Mouse (Mus musculus) E14TG2a.4 (cell line): ENCODE results near the gene Vsig10l.

ENCODE experiments used
- H3K27me3 ChIP-seq: 2 replicates; pipeline ENCODE4 v1.6.1; 2014; ENCODE audit warnings: low read length, control low read depth; ENCODE audit not compliant: insufficient read depth
- H3K36me3 ChIP-seq: 2 replicates; pipeline ENCODE4 v1.6.1; 2014; ENCODE audit warnings: low read length, control low read depth; ENCODE audit not compliant: insufficient read depth
- H3K4me1 ChIP-seq: replicated peaks from 2 replicates; pipeline ENCODE4 v1.6.1; 2014; ENCODE audit warnings: low read depth, low read length, control low read depth
- H3K4me3 ChIP-seq: replicated peaks from 2 replicates; pipeline ENCODE4 v1.5.1; 2014; ENCODE audit warnings: mild to moderate bottlenecking, low read length
- H3K9me3 ChIP-seq: 2 replicates; pipeline ENCODE4 v1.6.1; 2014; ENCODE audit warnings: low read length, control low read depth
- CTCF ChIP-seq: conservative IDR thresholded peaks from 2 replicates; pipeline ENCODE4 v1.5.1; 2014; ENCODE audit warnings: low read length
- NANOG ChIP-seq: IDR thresholded peaks from 2 replicates; pipeline ENCODE4 v1.6.1; 2014; ENCODE audit warnings: borderline replicate concordance, low read length, mixed read lengths
- POU5F1 ChIP-seq: IDR thresholded peaks from 2 replicates; pipeline ENCODE4 v1.6.1; 2014; ENCODE audit warnings: low read length, borderline replicate concordance

Gene Vsig10l

DNA sequence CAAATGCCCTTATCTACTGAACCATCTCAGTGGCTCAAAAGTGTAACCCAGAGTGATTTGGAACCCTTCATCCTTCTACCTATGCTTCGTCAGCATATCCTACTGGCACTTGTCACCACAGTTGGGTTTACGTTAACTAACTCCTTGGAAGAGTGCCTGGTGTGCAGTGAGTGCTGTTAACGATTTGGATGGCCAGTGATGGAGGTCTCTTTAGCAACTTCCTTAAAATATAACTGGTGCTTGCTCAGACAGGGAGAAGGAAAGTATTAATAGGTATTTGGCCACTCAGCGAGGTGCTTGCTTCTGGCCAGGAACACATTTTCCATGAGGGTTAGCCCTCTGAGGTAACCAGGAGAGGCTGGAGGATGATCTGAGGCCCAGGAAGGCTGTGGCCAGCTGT, 15.2 kb upstream of the Vsig10l start:
- TF ChIP-seq NANOG: no peak
- TF ChIP-seq POU5F1: no peak
- TF ChIP-seq CTCF: no peak
- H3K36me3 ChIP-seq: peaks cover 37% of the 10 kb centered on the region
- H3K4me3 ChIP-seq: no peak overlapping the region
- no peaks in the 10 kb centered on the region for H3K27me3 ChIP-seq
- H3K9me3 ChIP-seq: no peaks in the 10 kb centered on the region
- peaks cover 82% of the 10 kb centered on the region for H3K4me1 ChIP-seq

DNA sequence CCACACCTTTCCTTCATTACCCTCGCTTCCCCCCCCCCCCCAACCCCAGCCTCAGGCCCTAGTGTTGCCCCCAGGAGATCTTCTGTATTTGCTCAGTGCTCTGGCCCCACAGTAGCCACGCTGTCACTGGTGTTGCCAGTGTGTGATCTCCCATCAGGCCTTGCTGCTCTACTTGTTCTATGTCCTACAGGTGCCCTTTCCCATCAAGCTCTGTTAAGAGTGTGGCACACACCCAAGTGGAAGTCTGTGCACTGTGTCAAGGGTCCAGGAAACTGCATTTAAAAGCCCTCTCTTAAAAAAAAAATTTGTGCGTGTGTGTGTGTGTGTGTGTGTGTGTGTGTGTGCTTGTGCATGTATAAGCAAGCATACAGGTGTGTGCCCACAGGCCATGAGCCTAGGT, 14.7 kb upstream of the Vsig10l start:
- no peaks in the 10 kb centered on the region for H3K9me3 ChIP-seq
- no peak overlapping the region for H3K4me3 ChIP-seq
- H3K27me3 ChIP-seq: no peaks in the 10 kb centered on the region
- TF ChIP-seq POU5F1: no peak
- no peak for TF ChIP-seq CTCF
- no peak for TF ChIP-seq NANOG
- H3K36me3 ChIP-seq: peaks cover 42% of the 10 kb centered on the region
- peaks cover 82% of the 10 kb centered on the region for H3K4me1 ChIP-seq

DNA sequence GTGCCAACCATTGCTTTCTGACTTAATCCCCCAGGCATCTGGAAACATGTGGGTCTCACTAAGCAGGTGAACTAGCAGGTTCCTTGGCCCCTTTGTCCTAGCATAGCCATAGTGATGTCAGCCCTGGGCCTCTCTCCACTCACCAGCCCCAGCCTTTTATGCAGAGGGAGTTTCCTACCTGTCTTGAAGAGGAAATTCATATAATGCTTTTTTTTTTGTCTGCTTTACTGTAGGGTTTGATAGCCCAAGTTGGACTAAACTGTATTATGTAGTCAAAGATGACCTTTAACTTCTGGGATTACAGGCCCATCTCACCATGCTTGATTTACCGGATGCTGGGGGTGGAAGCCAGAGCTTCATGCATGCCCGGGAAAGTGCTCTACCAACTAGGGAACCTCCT, 13.1 kb upstream of the Vsig10l start:
- TF ChIP-seq POU5F1 (no peak), NANOG (no peak), CTCF (no peak)
- H3K36me3 ChIP-seq: peaks cover 57% of the 10 kb centered on the region

DNA sequence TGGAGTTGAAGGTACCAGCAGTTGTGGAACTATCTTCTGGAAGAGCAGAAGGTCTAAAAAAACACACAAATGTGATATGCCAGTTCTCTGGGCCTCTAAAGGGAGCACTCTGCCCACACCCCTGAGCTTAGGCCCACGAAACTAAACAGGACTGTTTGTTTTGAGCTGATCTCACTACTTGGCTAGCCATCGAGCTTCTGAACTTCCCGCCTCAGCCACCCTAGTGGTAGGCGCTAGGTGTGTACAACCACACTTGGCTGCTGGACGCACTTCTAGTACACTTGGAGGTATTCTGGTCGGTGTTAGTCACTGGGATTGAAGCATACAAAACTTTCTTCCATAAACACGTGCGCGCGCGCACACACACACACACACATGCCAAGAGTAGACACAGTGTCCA, 11.2 kb upstream of the Vsig10l start:
- Histone ChIP-seq H3K4me1 (peaks cover 56% of the 10 kb centered on the region), H3K27me3 (no peaks in the 10 kb centered on the region), H3K36me3 (peaks cover 64% of the 10 kb centered on the region), H3K4me3 (no peak overlapping the region), H3K9me3 (peaks cover 17% of the 10 kb centered on the region)
- TF ChIP-seq POU5F1: no peak
- TF ChIP-seq NANOG: no peak
- TF ChIP-seq CTCF: no peak

More for the DNA sequence above, 13.1 kb upstream of the Vsig10l start:
- H3K27me3 ChIP-seq: no peaks in the 10 kb centered on the region
- no peak overlapping the region for H3K4me3 ChIP-seq
- peaks cover 73% of the 10 kb centered on the region for H3K4me1 ChIP-seq
- H3K9me3 ChIP-seq: no peaks in the 10 kb centered on the region

DNA sequence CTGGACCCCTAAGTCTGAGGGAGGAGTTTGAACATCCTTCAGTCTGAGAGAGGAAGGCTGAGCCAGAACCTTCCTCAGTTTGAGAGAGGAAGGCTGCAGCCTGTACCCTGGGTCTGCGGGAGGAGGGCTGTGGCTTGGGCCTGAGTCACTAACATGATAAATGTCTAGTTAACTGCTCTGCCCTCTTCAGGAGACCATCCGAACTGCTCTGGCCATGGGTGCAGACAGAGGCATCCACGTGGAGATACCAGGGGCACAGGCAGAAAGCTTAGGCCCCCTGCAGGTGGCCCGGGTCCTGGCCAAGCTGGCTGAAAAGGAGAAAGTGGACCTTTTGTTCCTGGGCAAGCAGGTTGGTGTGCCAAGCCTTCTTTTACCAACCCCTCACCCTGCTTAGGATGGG, 10.3 kb upstream of the Vsig10l start:
- TF ChIP-seq CTCF (peak; percentile 41), POU5F1 (no peak)
- Histone ChIP-seq H3K4me1 (peaks cover 48% of the 10 kb centered on the region), H3K9me3 (peaks cover 26% of the 10 kb centered on the region), H3K27me3 (no peaks in the 10 kb centered on the region), H3K36me3 (peaks cover 64% of the 10 kb centered on the region), H3K4me3 (no peak overlapping the region)

DNA sequence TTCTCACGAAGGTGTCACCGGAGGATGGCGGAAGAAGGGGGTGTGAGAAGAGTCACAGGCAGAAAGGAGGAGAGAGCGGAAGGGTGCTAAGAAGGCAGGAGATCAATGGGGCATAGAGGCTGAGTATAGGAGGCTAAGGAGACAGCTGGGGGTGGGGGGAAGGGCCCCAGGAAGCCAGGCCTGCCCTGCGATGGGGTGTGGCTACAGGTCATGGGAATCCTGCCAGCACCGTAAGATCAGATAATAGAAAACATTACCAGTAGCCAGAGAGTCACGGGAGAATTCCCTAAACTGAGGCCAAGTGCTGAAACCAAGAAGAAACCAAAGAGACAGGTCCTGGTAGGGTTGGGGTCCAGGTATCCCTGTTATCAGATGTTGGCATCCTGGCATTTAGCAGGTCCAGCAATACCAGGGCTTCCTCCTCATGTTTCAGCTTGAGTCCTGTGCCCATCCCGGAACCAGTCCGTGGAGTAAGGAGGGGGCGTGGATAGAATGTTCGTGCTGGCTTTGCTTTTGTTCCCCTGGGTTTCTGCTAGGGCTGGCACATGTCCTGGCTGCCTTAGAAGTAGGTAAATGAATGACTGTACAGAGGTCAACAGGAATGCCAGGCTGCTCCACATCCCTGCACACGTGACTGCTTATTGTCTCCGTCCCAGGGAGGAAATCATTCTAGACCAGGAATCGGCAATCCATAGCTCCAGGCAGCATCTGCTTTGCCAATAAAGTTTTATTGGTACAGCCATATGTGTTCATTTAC, 9.2 kb upstream of the Vsig10l start:
- Histone ChIP-seq H3K4me1 (peaks cover 38% of the 10 kb centered on the region), H3K36me3 (peaks cover 65% of the 10 kb centered on the region), H3K4me3 (no peak overlapping the region), H3K9me3 (peaks cover 28% of the 10 kb centered on the region), H3K27me3 (no peaks in the 10 kb centered on the region)
- TF ChIP-seq NANOG: no peak
- no peak for TF ChIP-seq POU5F1
- TF ChIP-seq CTCF: no peak

DNA sequence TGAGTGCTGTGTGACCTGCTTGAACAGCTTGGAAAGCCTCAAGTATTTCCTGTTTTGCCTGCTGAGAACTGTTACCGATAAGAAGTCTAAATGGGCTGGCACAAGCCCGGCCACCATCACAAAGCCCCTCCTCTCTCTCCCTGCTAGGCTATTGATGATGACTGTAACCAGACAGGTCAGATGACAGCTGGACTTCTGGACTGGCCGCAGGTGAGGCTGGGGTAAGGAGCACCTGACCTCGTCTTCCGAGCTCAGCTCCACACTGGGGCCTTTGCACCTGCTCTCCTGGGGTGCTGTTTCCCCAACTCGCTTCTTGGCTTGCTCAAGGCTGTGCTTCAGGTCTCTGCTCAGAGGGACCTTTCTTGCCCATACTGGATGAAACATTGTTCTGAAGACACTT, 8.6 kb upstream of the Vsig10l start:
- no peak for TF ChIP-seq CTCF
- no peak for TF ChIP-seq NANOG
- TF ChIP-seq POU5F1: no peak
- Histone ChIP-seq H3K9me3 (peaks cover 28% of the 10 kb centered on the region), H3K36me3 (peaks cover 63% of the 10 kb centered on the region), H3K4me3 (no peak overlapping the region), H3K4me1 (peaks cover 32% of the 10 kb centered on the region), H3K27me3 (no peaks in the 10 kb centered on the region)

DNA sequence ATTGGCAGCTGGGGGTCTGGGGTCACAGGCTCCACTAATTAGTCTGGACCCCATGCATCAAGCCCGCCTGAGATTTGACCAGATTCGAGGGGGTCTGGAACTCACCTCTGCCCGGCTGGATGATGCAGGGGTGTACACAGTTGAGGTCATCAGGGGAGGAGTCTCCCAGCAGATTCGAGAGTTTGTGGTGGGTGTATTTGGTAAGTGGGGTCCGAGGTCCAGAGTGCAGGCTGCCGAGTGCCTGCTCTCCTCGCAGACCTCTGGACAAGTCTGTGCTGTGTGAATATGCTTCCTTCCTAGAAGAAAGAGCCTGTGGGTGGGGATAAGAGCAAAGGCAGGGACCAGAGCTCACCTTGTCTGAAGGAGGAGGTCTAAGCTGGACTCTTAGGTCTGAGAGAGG, 1.0 kb downstream of the Vsig10l start:
- Histone ChIP-seq H3K36me3 (no peaks in the 10 kb centered on the region; the same call in 1 of the 2 replicates), H3K27me3 (peaks cover 38% of the 10 kb centered on the region), H3K4me3 (no peak overlapping the region), H3K9me3 (no peaks in the 10 kb centered on the region), H3K4me1 (peaks cover 32% of the 10 kb centered on the region)
- no peak for TF ChIP-seq CTCF
- no peak for TF ChIP-seq POU5F1
- no peak for TF ChIP-seq NANOG
